Mouse (Mus musculus) lung, postnatal 36 days (tissue): ENCODE results near the gene Rps23.

Experiments used
- DNase-seq: peaks from one replicate; pipeline ENCODE4 v3.0.0; 2022; ENCODE audit warnings: mixed read lengths

Rps23 gene

GRCm38 (mm10) chr13:90935852-90936251 lies 13.1 kb downstream of the Rps23 start:
- DNase-seq, result no peak

- no peak for DNase-seq
Measured at GRCm38 (mm10) chr13:90939192-90939591, 16.4 kb downstream of the Rps23 start.

- DNase-seq, result no peak
Measured at GRCm38 (mm10) chr13:90939600-90939999, 16.8 kb downstream of the Rps23 start.

DNA sequence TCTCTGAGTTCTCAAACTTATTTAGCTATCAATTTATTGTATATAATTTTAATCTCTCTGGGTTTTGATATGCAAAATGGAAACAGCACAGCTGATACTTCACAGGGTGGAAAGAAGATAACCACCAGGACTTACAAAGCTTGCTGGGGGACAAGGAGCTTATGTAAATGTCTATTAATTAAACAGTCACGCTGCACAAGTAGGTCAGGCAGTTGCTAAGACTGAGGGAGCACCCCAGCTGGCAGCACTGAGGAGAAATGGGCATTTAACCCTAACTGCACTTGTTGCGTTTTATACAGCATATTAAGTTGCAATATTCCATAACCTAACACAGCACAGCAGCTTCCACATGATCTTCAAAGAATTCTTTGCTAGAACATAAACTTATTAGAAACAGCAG lies 36.1 kb downstream of the Rps23 start:
- DNase-seq, result no peak

GRCm38 (mm10) chr13:90960591-90960990 lies 37.8 kb downstream of the Rps23 start:
- DNase-seq, result no peak

GRCm38 (mm10) chr13:90962836-90963760 lies 40.3 kb downstream of the Rps23 start:
- no peak for DNase-seq

GRCm38 (mm10) chr13:90964511-90964910 lies 41.8 kb downstream of the Rps23 start:
- no peak for DNase-seq

DNA sequence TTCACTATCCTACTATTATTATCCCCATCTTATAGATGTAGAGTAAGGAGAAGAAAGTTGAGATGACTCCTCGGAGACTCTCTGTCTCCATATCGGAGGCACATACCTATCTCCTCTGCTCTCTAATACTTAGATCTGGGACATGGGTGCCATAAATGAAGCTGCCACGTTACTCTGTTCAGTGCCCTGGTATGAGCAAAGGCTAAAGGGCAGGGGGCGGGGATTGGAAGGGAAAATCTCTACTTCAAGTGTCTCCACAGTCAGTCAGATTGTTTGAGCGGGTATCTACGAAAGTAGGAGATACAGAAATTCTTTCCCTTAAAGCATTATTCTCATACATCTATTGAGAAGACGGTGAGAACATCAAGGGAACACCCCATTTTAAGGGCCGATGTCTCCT lies 43.2 kb downstream of the Rps23 start:
- DNase-seq, result no peak

GRCm38 (mm10) chr13:90967422-90967821 lies 44.7 kb downstream of the Rps23 start:
- DNase-seq, result peak; percentile 88

DNA sequence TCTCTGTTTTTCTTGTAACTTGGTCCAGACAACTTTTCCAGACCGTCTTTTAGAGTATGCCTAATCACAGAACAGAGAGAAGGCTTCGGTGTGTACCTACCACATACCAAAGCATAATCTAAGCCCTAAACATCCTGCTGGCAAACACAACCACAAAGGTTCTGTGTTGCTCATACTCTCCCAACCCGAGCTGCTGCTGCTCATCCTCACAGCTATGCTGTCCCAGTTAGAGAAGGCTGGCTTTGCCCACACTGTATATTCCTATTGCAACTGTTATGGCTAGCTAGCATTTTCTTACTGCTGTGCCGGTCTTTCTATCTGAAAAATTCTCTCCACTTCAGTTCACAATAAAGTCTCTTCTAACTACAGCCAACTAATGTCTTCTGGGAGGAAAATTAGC lies 46.2 kb downstream of the Rps23 start:
- no peak for DNase-seq

DNA sequence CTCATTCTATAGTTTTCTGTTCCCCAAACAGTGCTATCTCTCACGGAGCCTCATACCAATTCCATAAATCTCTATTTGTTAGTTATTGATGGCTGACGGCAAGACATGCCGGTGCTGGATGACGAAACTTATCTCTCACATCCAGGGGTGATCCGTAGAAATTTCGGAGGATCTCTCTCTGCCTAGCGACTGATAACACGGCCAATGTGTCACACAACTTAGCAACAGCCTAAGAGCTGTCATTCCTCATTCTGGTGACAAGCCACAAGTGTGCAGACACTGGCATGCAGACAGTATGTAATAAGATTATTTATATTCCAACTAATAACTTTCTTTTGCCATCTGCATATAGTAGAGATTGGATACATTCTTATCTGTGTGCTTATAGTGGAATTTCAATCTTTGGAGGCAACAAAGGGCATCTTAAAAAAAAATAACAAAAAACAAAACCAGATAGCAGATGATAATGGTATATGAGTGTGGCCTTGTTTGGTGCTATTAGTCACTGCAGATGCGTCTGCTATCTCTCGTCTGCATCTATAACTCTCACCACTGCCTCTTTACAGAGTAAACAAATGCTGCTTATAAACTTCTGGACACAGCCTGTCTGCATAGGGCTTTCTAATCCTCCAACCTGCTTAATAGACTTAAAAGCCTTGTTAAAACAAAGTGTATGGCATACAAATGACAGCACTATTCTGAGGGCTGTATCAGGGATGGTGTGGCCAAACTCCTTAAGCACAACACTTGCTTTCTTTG lies 47.7 kb downstream of the Rps23 start:
- no peak for DNase-seq

GRCm38 (mm10) chr13:90973409-90973808 lies 50.7 kb downstream of the Rps23 start:
- no peak for DNase-seq
